Mouse (Mus musculus) midbrain, embryonic 11.5 days (tissue): ENCODE measurements at regions not wholly inside any gene's neighbourhood (a gene's known extent, or its start where the extent isn't known, plus 50 kb on each side); places are given as distances from the start of the nearest gene placed in this dataset.

ENCODE experiments used
- ATAC-seq: fragments of 200-750 bp; cut with Nextera tagmentation; 2 replicates; pipeline ENCODE4 v1.8.0; 2017; ENCODE audit warnings: moderate TSS enrichment, moderate library complexity; ENCODE audit not compliant: low FRiP score
- DNase-seq: peaks from one replicate; pipeline ENCODE4 v3.0.0; 2015; ENCODE audit warnings: low spot score; ENCODE audit errors: missing footprints
- H3K27ac ChIP-seq: fragments of 300-500 bp; sonication (generic); 2 replicates; pipeline ENCODE4 v1.5.1; 2014; ENCODE audit warnings: low read depth, low read length
- H3K27me3 ChIP-seq: fragments of 300-500 bp; sonication (generic); 2 replicates; pipeline ENCODE4 v1.6.1; 2014; ENCODE audit warnings: mild to moderate bottlenecking, low read length, moderate library complexity, mixed read lengths; ENCODE audit not compliant: control insufficient read depth, insufficient read depth
- H3K36me3 ChIP-seq: fragments of 300-500 bp; sonication (generic); 2 replicates; pipeline ENCODE4 v1.6.1; 2014; ENCODE audit warnings: mild to moderate bottlenecking, low read length, moderate library complexity, mixed read lengths; ENCODE audit not compliant: control insufficient read depth, insufficient read depth
- H3K4me1 ChIP-seq: fragments of 300-500 bp; sonication (generic); 2 replicates; pipeline ENCODE4 v1.6.1; 2014; ENCODE audit warnings: low read length; ENCODE audit not compliant: control insufficient read depth, insufficient read depth
- H3K4me2 ChIP-seq: fragments of 300-500 bp; sonication (generic); 2 replicates; pipeline ENCODE4 v1.6.1; 2014; ENCODE audit warnings: mild to moderate bottlenecking, moderate library complexity
- H3K4me3 ChIP-seq: fragments of 300-500 bp; sonication (generic); 2 replicates; pipeline ENCODE4 v1.5.1; 2014; ENCODE audit warnings: low read depth, low read length
- H3K9ac ChIP-seq: fragments of 300-500 bp; sonication (generic); 2 replicates; pipeline ENCODE4 v1.6.1; 2014; ENCODE audit warnings: low read length
- H3K9me3 ChIP-seq: fragments of 300-500 bp; sonication (generic); 2 replicates; pipeline ENCODE4 v1.6.1; 2016; ENCODE audit warnings: low read length; ENCODE audit not compliant: control insufficient read depth
- WGBS: fragments of 180-500 bp; shearing (Covaris S2); extraction: QIAGEN DNeasy Blood & Tissue Kit; methylation state at CpG from one replicate; pipeline ENCODE4 v1.1.7; 2014; 5-methylcytosine and 5-hydroxymethylcytosine counted together

DNA sequence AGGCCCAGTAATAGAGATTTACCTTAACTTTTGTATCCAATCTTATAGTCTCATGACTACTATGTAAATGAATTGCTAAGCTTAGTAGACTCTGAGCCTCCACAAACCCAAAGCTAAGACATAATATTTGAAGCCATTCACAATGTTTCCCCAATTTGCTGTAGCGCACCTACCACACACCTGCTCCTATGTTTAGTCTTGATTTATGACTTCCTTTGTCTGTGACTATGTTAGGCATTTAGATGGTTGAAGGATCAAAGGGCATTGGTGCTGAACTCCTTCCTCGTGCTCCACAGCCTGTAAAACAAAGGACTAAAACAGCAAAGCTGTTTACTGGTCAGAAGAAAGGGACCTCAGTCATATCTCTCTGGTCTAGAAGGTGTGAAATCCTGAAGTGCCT lies 210.0 kb downstream of the Parm1 start:
- Histone ChIP-seq H3K4me3 (no peak overlapping the region), H3K9me3 (no peaks in the 10 kb centered on the region), H3K4me2 (no peak overlapping the region), H3K27me3 (peaks cover 14% of the 10 kb centered on the region), H3K9ac (no peak overlapping the region), H3K4me1 (peaks cover 6% of the 10 kb centered on the region), H3K36me3 (no peaks in the 10 kb centered on the region), H3K27ac (no peak overlapping the region)
- WGBS = 57% methylated on average over 2 of the region's 2 CpGs
- DNase-seq = no peak
- ATAC-seq = no peak

DNA sequence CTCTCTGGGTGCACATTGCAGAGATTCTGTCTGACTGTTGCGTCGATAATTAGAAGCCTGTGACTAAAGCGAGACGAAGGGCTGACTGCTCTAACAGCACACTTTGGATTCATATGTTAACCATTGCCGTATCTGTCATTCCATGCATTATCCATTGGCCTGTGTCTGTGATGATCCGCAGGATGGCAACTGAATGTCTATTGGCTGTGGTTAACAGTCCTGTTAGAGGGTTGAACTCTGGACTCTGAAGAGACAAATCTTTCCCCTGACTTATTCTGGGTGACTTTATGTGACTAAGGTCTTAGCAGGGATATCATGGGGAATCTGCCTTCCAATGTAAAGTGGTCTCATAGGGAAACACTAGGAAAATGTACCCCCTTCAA lies 208.7 kb downstream of the Parm1 start:
- H3K4me3 ChIP-seq = no peak overlapping the region
- DNase-seq (no peak), ATAC-seq (no peak)
- H3K27me3 ChIP-seq = peaks cover 20% of the 10 kb centered on the region
- no peaks in the 10 kb centered on the region for H3K9me3 ChIP-seq
- no peaks in the 10 kb centered on the region for H3K36me3 ChIP-seq
- no peak overlapping the region for H3K27ac ChIP-seq
- no peak overlapping the region for H3K4me2 ChIP-seq
- peaks cover 6% of the 10 kb centered on the region for H3K4me1 ChIP-seq
- no peak overlapping the region for H3K9ac ChIP-seq
- WGBS = 83% methylated on average over 6 of the region's 6 CpGs

DNA sequence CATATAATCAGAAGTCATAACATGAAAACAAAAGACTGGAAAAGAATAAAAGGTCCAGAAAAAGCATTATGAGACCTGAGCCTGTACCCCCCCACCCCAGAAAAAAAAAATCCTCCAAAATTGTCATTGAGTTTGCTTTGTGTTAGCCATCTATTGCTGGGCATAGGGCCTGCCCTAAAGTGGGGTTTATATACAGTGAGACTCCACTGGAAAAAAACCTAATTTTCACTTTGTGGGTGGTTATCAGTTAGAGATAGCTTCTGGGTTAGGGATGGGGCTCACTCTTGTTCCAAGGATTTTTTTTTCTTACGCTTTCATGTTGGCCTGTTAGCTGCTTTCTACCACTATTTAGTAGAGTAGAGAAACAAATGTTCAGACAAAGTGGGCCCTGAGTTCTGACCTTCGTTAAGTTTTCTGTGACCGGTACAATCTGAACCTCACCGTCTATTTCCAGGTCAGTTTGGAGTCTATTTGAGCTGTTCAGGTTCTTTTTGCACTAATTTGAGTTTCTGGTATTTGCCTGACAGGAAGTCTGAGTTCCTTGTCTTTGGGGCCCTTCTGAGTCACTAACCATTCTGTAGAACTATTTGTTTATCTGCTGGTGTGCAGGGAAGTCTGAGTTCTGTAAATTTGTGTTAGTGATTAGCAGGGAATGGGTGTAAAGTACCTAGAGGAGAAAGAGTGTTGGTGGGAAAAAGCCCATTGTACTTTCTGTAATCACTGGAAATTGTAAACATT lies 208.1 kb downstream of the Parm1 start:
- ATAC-seq = no peak

DNA sequence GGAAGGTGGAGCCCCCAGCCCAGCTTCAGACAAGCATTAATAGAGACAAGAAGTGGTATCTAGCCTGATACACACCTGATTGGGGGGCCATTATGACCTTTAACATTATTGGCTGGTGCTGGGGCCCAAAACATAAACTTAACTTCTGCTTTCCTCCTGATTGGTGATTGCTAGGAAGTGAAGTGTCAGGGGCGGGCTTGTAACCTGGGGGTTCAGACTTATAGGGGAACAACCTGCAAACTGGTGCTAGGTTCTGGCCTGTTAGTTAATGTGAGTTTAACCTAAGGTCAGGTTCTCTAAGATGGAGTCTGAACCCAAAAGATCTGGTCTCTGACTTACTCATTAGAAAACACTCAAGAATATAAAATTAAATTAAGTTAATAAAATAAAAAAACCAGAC lies 207.5 kb downstream of the Parm1 start:
- no peak overlapping the region for H3K27ac ChIP-seq
- no peak overlapping the region for H3K9ac ChIP-seq
- H3K27me3 ChIP-seq = peaks cover 23% of the 10 kb centered on the region
- no peak overlapping the region for H3K4me3 ChIP-seq
- DNase-seq (no peak), ATAC-seq (no peak)
- peaks cover 6% of the 10 kb centered on the region for H3K4me1 ChIP-seq
- no peak overlapping the region for H3K4me2 ChIP-seq
- no peaks in the 10 kb centered on the region for H3K36me3 ChIP-seq
- H3K9me3 ChIP-seq = no peaks in the 10 kb centered on the region
- WGBS = 100% methylated on average over 1 of the region's 1 CpGs

More for the DNA sequence above, 208.1 kb downstream of the Parm1 start:
- H3K4me2 ChIP-seq = no peak overlapping the region
- H3K9me3 ChIP-seq = no peaks in the 10 kb centered on the region
- DNase-seq = no peak
- peaks cover 21% of the 10 kb centered on the region for H3K27me3 ChIP-seq
- no peak overlapping the region for H3K4me3 ChIP-seq
- WGBS = 85% methylated on average over 4 of the region's 4 CpGs
- H3K4me1 ChIP-seq = peaks cover 6% of the 10 kb centered on the region
- H3K27ac ChIP-seq = no peak overlapping the region
- H3K9ac ChIP-seq = no peak overlapping the region
- no peaks in the 10 kb centered on the region for H3K36me3 ChIP-seq

DNA sequence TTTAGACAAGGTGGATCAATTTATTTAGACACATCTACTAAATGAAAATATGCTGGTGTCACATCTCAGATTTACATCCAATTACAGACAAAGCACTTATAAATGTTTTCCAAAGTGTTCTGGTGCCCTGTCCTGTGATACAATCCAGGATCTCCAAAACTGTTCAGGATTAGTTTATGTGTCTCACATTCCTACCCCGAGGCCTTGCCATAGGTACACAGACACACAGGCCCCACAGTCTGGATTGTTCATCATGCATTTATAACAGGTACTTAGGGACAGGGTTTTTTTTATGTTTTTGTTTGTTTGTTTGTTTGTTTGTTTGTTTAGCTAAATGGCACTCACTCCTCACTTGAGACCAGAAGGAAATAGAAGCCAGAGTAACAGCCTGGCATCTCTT lies 206.0 kb downstream of the Parm1 start:
- Histone ChIP-seq H3K9ac (no peak overlapping the region), H3K4me2 (no peak overlapping the region), H3K27ac (no peak overlapping the region), H3K27me3 (peaks cover 23% of the 10 kb centered on the region), H3K9me3 (no peaks in the 10 kb centered on the region), H3K4me1 (peaks cover 6% of the 10 kb centered on the region), H3K36me3 (no peaks in the 10 kb centered on the region), H3K4me3 (no peak overlapping the region)
- ATAC-seq (0 out of 2 replicates have a peak, but pooled peaks have one; percentile 46), DNase-seq (no peak)
- 43% methylated on average over 1 of the region's 1 CpGs for WGBS

DNA sequence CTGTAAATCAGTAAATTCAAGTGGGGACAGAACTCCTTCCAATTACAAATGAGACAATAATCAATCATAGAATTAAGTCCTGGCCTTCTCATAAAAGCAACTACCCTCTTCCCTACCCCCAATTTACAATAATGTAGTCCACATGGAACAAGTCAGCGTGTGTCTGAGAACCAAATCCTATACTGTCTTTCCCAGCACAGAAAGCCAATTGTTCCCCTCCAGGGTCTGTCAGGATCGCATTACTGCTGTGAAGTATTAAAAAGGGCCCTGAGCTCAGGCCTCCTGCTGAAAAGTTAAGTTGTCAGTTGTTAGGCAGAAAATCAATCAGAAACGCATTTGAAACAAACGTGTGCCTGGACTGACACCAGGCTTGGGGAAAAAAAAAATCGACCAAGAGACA lies 205.6 kb downstream of the Parm1 start:
- Histone ChIP-seq H3K4me2 (no peak overlapping the region), H3K27me3 (peaks cover 23% of the 10 kb centered on the region), H3K9ac (no peak overlapping the region), H3K4me3 (no peak overlapping the region), H3K4me1 (peaks cover 6% of the 10 kb centered on the region), H3K9me3 (no peaks in the 10 kb centered on the region), H3K27ac (no peak overlapping the region), H3K36me3 (no peaks in the 10 kb centered on the region)
- ATAC-seq (peak; percentile 82), DNase-seq (peak; percentile 91)
- WGBS = 5% methylated on average over 5 of the region's 5 CpGs

DNA sequence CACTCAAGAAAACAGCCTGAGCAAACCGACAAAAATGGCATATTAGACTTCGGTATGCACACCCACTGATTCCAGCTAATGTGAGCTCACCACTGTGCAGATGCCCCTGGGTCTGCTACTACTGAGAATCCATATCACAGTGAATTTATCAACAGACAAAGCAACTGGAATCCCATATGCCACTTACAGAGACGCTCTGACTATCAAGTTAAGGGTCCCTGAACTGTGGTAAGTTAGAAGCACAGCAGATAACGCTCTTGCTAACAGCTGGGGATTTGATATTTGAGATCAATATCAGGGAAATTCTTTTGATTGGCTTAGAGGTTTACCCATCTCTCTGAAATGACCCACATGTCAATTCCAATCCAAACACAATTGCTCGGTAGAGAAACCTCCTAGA lies 205.0 kb downstream of the Parm1 start:
- no peaks in the 10 kb centered on the region for H3K36me3 ChIP-seq
- no peaks in the 10 kb centered on the region for H3K9me3 ChIP-seq
- peak; percentile 86 for DNase-seq
- H3K27ac ChIP-seq = peak overlapping the region; percentile 16; the same call in 1 of the 2 replicates
- peaks cover 21% of the 10 kb centered on the region for H3K27me3 ChIP-seq
- H3K9ac ChIP-seq = no peak overlapping the region
- H3K4me3 ChIP-seq = no peak overlapping the region
- no peak overlapping the region for H3K4me2 ChIP-seq
- peaks cover 6% of the 10 kb centered on the region for H3K4me1 ChIP-seq
- ATAC-seq = no peak
- 56% methylated on average over 5 of the region's 5 CpGs for WGBS

DNA sequence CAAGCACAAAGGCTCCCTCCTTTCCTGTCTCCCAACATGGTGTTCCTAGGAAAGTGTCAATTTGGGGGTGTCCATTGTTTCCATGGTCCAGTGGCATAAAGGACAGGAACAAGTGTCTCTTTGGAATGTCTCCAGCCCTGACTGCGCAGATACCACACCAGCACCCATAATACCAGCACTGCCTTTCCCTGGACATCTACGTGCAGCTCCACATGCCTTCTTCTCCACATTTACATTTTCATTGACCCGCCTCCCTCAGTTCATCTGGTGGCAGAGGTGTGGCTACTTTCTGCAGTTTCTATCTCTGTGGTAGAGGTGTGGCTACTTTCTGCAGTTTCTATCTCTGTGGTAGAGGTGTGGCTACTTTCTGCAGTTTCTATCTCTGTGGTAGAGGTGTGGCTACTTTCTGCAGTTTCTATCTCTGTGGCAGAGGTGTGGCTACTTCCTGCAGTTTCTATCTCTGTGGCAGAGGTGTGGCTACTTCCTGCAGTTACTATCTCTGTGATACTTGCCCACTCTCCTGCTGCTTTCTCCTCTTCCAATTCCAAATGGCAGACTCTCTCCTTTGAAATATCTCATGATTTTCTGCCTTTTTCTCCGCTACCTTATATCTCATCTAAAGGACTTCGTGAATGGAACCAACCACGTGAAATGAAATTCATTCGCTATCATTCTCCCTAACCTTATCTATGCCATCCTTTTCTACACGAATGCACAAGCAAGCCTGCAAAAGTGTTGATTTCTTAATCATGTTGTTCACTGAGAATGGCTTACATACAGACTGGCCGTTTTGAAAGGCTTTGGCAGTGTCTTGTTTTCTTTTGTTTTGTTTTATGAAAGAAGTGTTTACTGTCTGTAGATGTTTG lies 204.0 kb downstream of the Parm1 start:
- Histone ChIP-seq H3K9ac (no peak overlapping the region), H3K27ac (no peak overlapping the region), H3K27me3 (peaks cover 16% of the 10 kb centered on the region), H3K4me2 (no peak overlapping the region), H3K4me3 (no peak overlapping the region), H3K4me1 (peaks cover 8% of the 10 kb centered on the region), H3K9me3 (no peaks in the 10 kb centered on the region), H3K36me3 (no peaks in the 10 kb centered on the region)
- no peak for ATAC-seq
- 83% methylated on average over 9 of the region's 9 CpGs for WGBS
- no peak for DNase-seq

DNA sequence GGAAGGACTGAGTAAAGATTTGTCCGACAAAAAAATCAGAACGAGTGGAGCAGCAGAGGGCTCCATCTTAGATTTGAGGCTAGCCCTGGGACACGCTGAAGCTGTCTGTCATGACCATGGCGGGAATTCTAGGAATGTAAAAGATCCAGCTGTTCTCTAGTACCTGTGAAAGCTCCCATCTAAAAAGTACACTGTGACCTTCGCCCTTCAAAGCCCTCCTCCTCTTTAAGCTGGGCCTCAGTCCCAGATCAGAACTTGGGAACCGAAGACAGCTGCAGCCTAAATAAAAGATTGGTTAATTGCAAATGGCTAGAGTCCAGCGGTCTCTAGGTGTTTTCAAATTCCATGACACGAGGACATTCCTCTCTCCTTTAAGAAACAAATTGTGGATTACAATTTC lies 195.6 kb downstream of the Parm1 start:
- Histone ChIP-seq H3K27ac (no peak overlapping the region), H3K4me2 (no peak overlapping the region)
- WGBS = 37% methylated on average over 8 of the region's 8 CpGs

More for the DNA sequence above, 195.6 kb downstream of the Parm1 start:
- ATAC-seq = no peak
- Histone ChIP-seq H3K36me3 (no peaks in the 10 kb centered on the region), H3K4me1 (0 out of 2 replicates have a peak, but pooled peaks cover 2% of the 10 kb centered on the region), H3K9ac (no peak overlapping the region), H3K9me3 (no peaks in the 10 kb centered on the region), H3K4me3 (no peak overlapping the region), H3K27me3 (no peaks in the 10 kb centered on the region)
- DNase-seq = no peak
